Mouse (Mus musculus) yolk sac, embryonic 10.5 days (tissue): ENCODE results near the gene Ece1.
A peak's percentile ranks its signal among the peaks of the same experiment; 100 is the strongest.

ENCODE experiments used
- DNase-seq: peaks from one replicate; pipeline ENCODE4 v3.0.0-alpha.2; 2017; ENCODE audit warnings: low spot score

The Ece1 gene

GRCm38 (mm10) chr4:137989426-137989825 is 127.4 kb downstream of the Ece1 start:
- no peak for DNase-seq

GRCm38 (mm10) chr4:137990433-137990832 is 128.4 kb downstream of the Ece1 start:
- DNase-seq = no peak

- DNase-seq = no peak
These were observed 129.2 kb downstream of the Ece1 start for GRCm38 (mm10) chr4:137991240-137991639.

GRCm38 (mm10) chr4:137992890-137993289 is 130.9 kb downstream of the Ece1 start, which contains the start of gene Eif4g3:
Gene Eif4g3 (plus strand): TSS chr4:137993022.
- DNase-seq = no peak

- peak; percentile 97 for DNase-seq
These were observed 131.3 kb downstream of the Ece1 start for GRCm38 (mm10) chr4:137993291-137993758.

GRCm38 (mm10) chr4:137993821-137994561 is 132.0 kb downstream of the Ece1 start:
- DNase-seq = peak; percentile 26

GRCm38 (mm10) chr4:137994562-137995336 is 132.7 kb downstream of the Ece1 start:
- DNase-seq = no peak

- no peak for DNase-seq
These were observed 133.4 kb downstream of the Ece1 start for GRCm38 (mm10) chr4:137995399-137995798.

- no peak for DNase-seq
These were observed 136.2 kb downstream of the Ece1 start for GRCm38 (mm10) chr4:137998232-137998631.

- peak; percentile 37 for DNase-seq
These were observed 138.6 kb downstream of the Ece1 start for GRCm38 (mm10) chr4:138000682-138001081.

- peak; percentile 59 for DNase-seq
These were observed 142.0 kb downstream of the Ece1 start for GRCm38 (mm10) chr4:138003909-138004610.

- DNase-seq = no peak
These were observed 143.7 kb downstream of the Ece1 start for GRCm38 (mm10) chr4:138005781-138006180.

GRCm38 (mm10) chr4:138006951-138007613 is 145.0 kb downstream of the Ece1 start:
- no peak for DNase-seq

GRCm38 (mm10) chr4:138008646-138009045 is 146.6 kb downstream of the Ece1 start:
- no peak for DNase-seq

- no peak for DNase-seq
These were observed 147.9 kb downstream of the Ece1 start for GRCm38 (mm10) chr4:138009786-138010502.

GRCm38 (mm10) chr4:138013723-138014479 is 151.9 kb downstream of the Ece1 start:
- DNase-seq = no peak
